Mouse (Mus musculus) liver, embryonic 12.5 days (tissue): ENCODE data around the gene 2810408A11Rik. TPM values are rescaled to one million over a fixed set of nuclear protein-coding genes. Genes with fewer than 3 reads are reported as not detected.

Source experiments
- ATAC-seq: fragments of 200-750 bp; cut with Nextera tagmentation; 2 replicates; pipeline ENCODE4 v1.8.0; 2017; ENCODE audit warnings: moderate number of reproducible peaks, mild to moderate bottlenecking, moderate library complexity
- H3K27ac ChIP-seq: fragments of 300-500 bp; sonication (generic); 2 replicates; pipeline ENCODE4 v1.5.1; 2016; ENCODE audit warnings: mild to moderate bottlenecking
- H3K27me3 ChIP-seq: fragments of 300-500 bp; sonication (generic); replicated peaks from 2 replicates; pipeline ENCODE4 v1.6.1; 2016; ENCODE audit warnings: mild to moderate bottlenecking, moderate library complexity
- H3K36me3 ChIP-seq: fragments of 300-500 bp; sonication (generic); 2 replicates; pipeline ENCODE4 v1.6.1; 2016; ENCODE audit warnings: mild to moderate bottlenecking, moderate library complexity
- H3K4me1 ChIP-seq: fragments of 300-500 bp; sonication (generic); 2 replicates; pipeline ENCODE4 v1.6.1; 2016
- H3K4me2 ChIP-seq: fragments of 300-500 bp; sonication (generic); 2 replicates; pipeline ENCODE4 v1.6.1; 2016; ENCODE audit warnings: mild to moderate bottlenecking, moderate library complexity
- H3K4me3 ChIP-seq: fragments of 300-500 bp; sonication (generic); 2 replicates; pipeline ENCODE4 v1.5.1; 2016; ENCODE audit warnings: mild to moderate bottlenecking, moderate library complexity
- H3K9ac ChIP-seq: fragments of 300-500 bp; sonication (generic); 2 replicates; pipeline ENCODE4 v1.6.1; 2016; ENCODE audit warnings: mild to moderate bottlenecking, moderate library complexity
- H3K9me3 ChIP-seq: fragments of 300-500 bp; sonication (generic); replicated peaks from 2 replicates; pipeline ENCODE4 v1.6.1; 2016; ENCODE audit warnings: mild to moderate bottlenecking, moderate library complexity
- WGBS: fragments of 180-500 bp; shearing (Covaris S2); methylation state at CpG from one replicate; pipeline ENCODE4 v1.1.7; 2016; ENCODE audit not compliant: insufficient replicate concordance; 5-methylcytosine and 5-hydroxymethylcytosine counted together
- polyA plus RNA-seq: library from polyadenylated mRNA; unstranded; fragments of >200 nt; fragmentation: Nextera tagmentation; extraction: Ambion mirVana; gene quantifications from 2 replicates; pipeline ENCODE4 v1.2.1, GENCODE M21; 2016

Gene 2810408A11Rik
- polyA plus RNA-seq, 1 experiment from 2014 or later = 2.3 TPM

DNA sequence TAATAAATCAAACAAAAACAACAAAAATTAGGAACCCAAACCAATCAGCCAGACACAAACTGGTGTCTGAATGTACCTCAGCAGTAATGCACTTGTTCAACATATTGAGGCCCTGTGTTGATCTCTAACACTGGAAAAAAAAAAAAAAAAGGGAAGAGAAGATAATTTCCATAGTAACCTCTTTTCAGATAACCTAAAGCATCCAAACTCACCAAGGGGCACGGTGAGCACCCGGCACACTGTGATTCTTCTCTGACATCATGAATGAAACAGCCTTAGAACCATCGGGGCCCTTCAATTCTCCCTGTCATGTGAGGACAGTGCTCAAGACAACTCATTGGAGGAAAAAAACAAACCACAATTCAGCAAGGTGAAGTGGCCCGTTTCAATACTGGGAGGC is 28.9 kb upstream of the 2810408A11Rik start:
- Histone ChIP-seq H3K9me3 (no peaks in the 10 kb centered on the region), H3K4me3 (no peak overlapping the region), H3K27ac (no peak overlapping the region), H3K27me3 (peaks cover 5% of the 10 kb centered on the region), H3K4me2 (no peak overlapping the region), H3K9ac (no peak overlapping the region), H3K36me3 (no peaks in the 10 kb centered on the region), H3K4me1 (peaks cover 16% of the 10 kb centered on the region)
- 32% methylated on average over 4 of the region's 4 CpGs for WGBS
- no peak for ATAC-seq

DNA sequence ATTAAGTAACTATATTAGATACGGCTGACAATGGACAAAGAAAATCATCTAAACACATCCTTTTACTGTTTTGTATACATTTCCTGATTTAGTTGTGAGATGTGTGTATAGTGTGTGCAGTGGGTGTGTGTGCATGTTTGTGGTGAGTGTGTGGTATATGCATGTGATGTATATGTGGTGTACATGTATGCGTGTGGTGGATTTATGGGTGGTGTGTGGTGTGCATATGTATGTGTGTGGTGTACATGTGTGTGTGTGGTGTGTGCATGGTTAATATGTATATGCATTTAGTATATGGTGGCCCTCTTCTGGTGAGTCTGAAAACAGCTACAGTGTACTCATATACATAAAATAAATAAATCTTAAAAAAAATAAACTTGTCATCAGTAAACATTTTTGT is 26.7 kb upstream of the 2810408A11Rik start:
- H3K36me3 ChIP-seq = no peaks in the 10 kb centered on the region
- no peak overlapping the region for H3K9ac ChIP-seq
- no peak overlapping the region for H3K27ac ChIP-seq
- peaks cover 27% of the 10 kb centered on the region for H3K4me1 ChIP-seq
- H3K27me3 ChIP-seq = no peaks in the 10 kb centered on the region
- no peak for ATAC-seq
- no peak overlapping the region for H3K4me3 ChIP-seq
- no peaks in the 10 kb centered on the region for H3K9me3 ChIP-seq
- H3K4me2 ChIP-seq = no peak overlapping the region
- 90% methylated on average over 2 of the region's 2 CpGs for WGBS

DNA sequence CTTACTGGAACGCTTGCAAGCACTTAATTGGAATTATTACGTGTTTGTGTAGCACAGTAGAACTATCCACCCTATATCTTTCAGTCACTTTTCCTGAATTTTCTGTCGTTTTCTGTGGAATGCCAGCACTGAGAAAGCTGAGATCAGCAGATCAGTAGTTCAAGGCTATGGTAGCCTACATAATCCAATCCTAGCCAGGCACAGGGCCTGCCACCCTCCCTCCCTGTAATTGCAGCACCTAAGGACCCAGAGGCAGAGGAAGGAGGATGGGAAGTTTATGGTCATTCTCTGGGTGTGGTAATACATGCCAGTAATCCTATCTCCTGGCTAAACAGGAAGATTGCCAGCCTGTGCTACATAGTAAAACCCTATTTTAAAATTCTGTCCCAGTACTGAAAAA is 22.0 kb upstream of the 2810408A11Rik start:
- Histone ChIP-seq H3K9ac (peak overlapping the region; percentile 79), H3K9me3 (no peaks in the 10 kb centered on the region), H3K4me2 (peak overlapping the region; percentile 78), H3K27ac (peak overlapping the region; percentile 99), H3K4me1 (peaks cover 44% of the 10 kb centered on the region), H3K36me3 (peaks cover 21% of the 10 kb centered on the region), H3K27me3 (no peaks in the 10 kb centered on the region), H3K4me3 (peak overlapping the region; percentile 86)
- ATAC-seq = no peak
- 65% methylated on average over 3 of the region's 3 CpGs for WGBS

DNA sequence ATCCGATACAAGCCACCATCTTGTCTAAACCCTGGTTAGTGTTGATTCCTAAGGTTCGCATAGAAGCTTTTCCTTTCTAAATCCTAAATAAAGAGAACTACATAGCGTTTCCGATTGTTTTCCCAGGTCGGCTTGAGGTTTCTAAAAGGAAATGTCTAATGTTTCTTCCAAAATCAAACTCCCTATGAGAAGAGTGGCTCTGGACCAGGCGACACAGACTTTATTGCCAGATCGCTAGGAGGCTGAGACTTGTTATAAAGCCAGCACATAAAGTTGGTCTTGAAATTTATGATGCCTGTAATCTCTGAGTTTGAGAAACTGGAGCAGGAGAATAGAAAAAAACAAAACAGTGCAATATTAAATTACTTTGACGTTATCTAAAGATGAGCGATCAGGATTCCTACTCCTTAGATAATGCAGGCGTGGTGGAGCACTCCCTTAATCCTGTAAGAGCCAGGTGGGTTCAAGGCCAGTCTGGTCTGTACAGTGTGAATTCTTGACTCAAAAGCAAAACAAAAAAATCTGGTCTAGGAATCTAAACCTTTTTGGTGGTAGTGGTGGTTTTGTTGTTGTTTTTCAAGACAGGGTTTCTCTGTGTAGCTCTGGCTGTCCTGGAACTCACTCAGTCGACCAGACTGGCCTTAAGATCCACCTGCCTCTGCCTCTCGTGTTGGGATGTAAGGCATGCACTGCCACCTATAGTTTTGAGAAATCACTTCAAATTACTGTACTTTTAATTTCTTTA is 21.4 kb upstream of the 2810408A11Rik start:
- Histone ChIP-seq H3K36me3 (peaks cover 27% of the 10 kb centered on the region), H3K9ac (peak overlapping the region; percentile 79), H3K27ac (peak overlapping the region; percentile 99), H3K9me3 (no peaks in the 10 kb centered on the region), H3K4me3 (peak overlapping the region; percentile 86), H3K4me1 (peaks cover 50% of the 10 kb centered on the region), H3K4me2 (peak overlapping the region; percentile 78), H3K27me3 (no peaks in the 10 kb centered on the region)
- WGBS = 1% methylated on average over 12 of the region's 12 CpGs
- ATAC-seq = no peak

DNA sequence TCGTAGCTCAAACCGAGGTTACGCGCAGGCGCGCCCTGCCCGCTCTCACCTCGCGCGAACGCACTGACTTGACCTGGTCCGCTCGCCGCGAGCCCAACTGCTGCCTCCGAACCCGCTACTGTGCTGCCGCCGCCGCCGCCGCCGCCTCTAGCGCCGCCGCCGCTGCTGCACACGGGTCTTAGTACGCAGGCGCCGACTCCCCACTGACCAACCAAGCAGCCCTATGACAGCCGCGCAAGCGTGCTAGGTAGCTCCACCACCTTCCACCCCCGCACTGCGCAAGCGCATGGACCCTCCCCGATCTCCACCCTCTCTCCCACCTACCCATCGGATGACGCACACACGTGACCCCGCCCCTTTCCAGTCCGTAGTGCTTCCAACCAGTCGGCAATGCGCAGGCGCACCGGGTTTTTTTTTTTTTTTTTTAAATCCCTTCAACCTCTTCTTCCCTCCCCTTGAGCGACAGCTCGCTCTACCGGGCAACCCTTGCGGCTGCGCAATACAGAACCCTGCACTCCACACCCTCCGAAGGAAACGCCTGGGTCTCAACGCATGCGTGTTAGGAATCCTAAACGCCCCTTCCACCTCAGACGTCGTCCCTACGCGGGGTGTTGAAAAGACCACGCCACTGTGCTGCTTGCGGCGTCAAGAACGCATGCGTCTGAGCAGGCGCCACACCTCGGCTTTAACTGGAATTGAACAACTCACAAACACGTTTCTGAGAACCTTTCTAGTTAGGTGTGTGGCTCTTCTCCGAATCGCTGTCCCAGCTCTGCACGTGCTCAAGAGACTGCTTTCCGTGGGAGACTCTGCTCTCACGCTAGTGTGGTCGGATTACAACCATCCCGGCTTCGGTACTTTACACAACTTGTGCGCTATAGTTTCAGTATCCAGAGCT is 20.6 kb upstream of the 2810408A11Rik start, which contains the start of gene Eif5a:
Gene Eif5a (minus strand): TSS at position 845 of the 898 bp plus-strand sequence.
- peak; percentile 91 for ATAC-seq
- Histone ChIP-seq H3K9ac (peak within 1 kb of the TSS; percentile 100), H3K27ac (peak within 1 kb of the TSS; percentile 99), H3K4me2 (peak within 1 kb of the TSS; percentile 92), H3K9me3 (no peaks in the 10 kb centered on the region), H3K4me1 (peaks cover 58% of the 10 kb centered on the region), H3K36me3 (peaks cover 36% of the 10 kb centered on the region), H3K4me3 (peak within 1 kb of the TSS; percentile 86), H3K27me3 (no peaks in the 10 kb centered on the region)
- WGBS = under 1% methylated on average over 78 of the region's 78 CpGs

DNA sequence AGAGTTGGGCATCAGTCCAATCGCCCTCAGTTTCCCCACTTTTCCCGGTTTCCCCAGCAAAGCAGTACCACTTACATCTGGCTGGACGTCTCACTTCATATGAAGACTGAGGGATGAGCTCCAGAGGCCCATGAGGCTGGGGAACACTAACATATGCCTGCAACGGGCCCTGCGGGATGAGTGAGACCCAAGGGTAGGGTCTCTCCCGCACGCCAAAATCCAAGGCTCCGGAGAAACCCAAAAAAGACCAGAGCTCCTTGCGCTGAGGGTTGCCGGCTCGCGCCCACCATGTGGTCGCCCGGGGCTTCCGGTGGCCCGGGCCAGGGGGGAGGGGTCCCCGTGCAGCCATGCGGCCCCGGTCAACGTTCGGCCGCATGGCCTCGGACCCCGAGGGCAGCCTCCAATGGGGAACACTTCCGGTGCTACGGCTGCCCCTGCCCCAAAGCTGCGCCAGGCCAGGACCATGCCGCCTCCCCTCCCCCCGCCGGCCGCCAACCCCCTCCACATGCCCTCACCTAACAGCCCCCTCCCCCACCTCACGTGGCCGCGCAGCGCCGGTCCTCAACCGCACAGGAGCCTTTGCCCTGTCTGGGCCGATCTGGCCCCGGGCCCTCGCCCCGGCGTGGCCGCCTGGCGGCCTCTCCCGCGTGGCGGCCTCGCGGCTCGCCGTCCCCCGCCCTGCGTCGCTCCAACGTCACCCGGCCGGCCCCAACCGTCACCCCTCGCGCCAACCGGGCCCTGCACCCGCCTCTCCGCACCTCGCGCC is 19.7 kb upstream of the 2810408A11Rik start:
- 0 out of 2 replicates have a peak, but pooled peaks have one; percentile 1 for ATAC-seq
- peak overlapping the region; percentile 99 for H3K27ac ChIP-seq
- WGBS = under 1% methylated on average over 46 of the region's 65 CpGs
- H3K9me3 ChIP-seq = no peaks in the 10 kb centered on the region
- peak overlapping the region; percentile 100 for H3K9ac ChIP-seq
- peaks cover 45% of the 10 kb centered on the region for H3K36me3 ChIP-seq
- peak overlapping the region; percentile 86 for H3K4me3 ChIP-seq
- peak overlapping the region; percentile 92 for H3K4me2 ChIP-seq
- peaks cover 68% of the 10 kb centered on the region for H3K4me1 ChIP-seq
- H3K27me3 ChIP-seq = no peaks in the 10 kb centered on the region

DNA sequence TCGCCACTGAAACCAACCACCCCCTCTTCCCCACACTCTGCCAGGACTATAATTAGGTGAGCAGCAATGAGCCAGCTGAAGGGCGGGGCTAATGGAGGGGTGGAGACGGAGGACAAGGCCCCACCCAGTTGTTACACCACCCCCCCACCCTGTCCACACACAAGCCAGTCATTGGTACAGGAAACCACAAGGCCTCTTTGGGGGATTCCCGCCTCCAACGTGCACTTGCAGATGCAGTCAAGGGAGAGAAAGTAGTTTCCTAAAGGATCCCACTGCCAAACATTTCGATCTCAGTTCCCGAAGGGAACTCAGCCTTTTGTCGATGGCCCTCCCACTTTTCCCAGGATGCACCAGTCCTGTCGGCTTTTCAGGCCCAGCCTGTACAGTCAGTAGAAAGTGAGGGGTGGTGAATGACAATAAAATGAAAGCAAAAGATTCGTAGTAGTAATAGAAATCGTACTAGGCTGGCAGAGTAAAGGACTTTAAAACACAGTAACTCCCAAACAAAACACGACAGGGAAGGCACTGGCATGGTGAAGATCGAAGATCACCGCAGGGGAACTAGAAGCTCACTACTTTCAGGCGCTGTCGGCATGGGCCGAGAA is 19.0 kb upstream of the 2810408A11Rik start:
- peaks cover 74% of the 10 kb centered on the region for H3K4me1 ChIP-seq
- H3K4me2 ChIP-seq = peak overlapping the region; percentile 92
- H3K27ac ChIP-seq = peak overlapping the region; percentile 99
- no peaks in the 10 kb centered on the region for H3K9me3 ChIP-seq
- H3K36me3 ChIP-seq = peaks cover 52% of the 10 kb centered on the region
- H3K27me3 ChIP-seq = no peaks in the 10 kb centered on the region
- H3K9ac ChIP-seq = peak overlapping the region; percentile 100
- WGBS = under 1% methylated on average over 17 of the region's 17 CpGs
- ATAC-seq = peak; percentile 58
- H3K4me3 ChIP-seq = peak overlapping the region; percentile 86

DNA sequence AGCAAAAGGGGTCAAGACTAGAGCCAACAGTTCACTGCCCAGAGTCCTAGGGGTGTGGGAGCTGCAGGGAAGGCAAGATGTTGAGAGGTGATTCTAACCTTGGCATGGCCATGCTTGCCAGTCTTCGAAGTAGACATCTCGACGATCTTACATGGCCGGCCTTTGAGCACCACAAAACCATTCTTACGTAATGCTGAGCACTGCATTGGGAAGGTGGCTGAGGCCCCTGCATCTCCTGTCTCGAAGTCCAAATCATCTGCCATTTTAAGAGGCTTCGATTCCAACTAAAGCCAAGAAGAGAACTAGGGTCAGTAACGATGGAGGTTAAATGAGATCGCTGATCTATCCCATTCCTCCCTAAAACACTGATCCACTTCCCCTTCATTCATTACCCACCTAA is 18.3 kb upstream of the 2810408A11Rik start:
- H3K4me3 ChIP-seq = peak overlapping the region; percentile 86
- no peak for ATAC-seq

DNA sequence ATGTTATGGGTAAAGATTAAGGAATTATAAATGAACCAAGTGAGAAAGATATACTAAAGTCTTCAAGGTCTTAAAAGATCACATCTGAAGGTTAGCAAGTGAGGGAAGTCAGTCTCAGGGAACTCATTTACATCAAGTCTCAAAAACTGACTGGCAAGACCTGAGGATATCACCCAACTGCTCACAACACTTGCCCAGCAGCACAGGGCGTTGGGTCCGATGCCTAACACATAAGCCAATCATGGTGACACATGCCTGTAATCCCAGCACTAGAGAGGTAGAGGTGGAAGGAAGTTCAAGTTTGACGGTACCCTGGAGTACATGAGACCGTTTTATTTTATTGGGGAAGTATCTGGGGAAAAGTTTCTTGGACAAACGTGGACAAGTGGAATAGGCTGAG is 17.3 kb upstream of the 2810408A11Rik start:
- Histone ChIP-seq H3K9ac (peak overlapping the region; percentile 100), H3K36me3 (peaks cover 59% of the 10 kb centered on the region), H3K27ac (peak overlapping the region; percentile 99), H3K27me3 (no peaks in the 10 kb centered on the region), H3K4me3 (peak overlapping the region; percentile 86), H3K4me1 (peaks cover 67% of the 10 kb centered on the region), H3K9me3 (no peaks in the 10 kb centered on the region), H3K4me2 (peak overlapping the region; percentile 92)
- 68% methylated on average over 5 of the region's 5 CpGs for WGBS
- no peak for ATAC-seq

More for the DNA sequence above, 18.3 kb upstream of the 2810408A11Rik start:
- peaks cover 71% of the 10 kb centered on the region for H3K4me1 ChIP-seq
- peaks cover 56% of the 10 kb centered on the region for H3K36me3 ChIP-seq
- H3K9me3 ChIP-seq = no peaks in the 10 kb centered on the region
- H3K9ac ChIP-seq = peak overlapping the region; percentile 100
- 51% methylated on average over 9 of the region's 9 CpGs for WGBS
- no peaks in the 10 kb centered on the region for H3K27me3 ChIP-seq
- H3K4me2 ChIP-seq = peak overlapping the region; percentile 92
- H3K27ac ChIP-seq = peak overlapping the region; percentile 99

DNA sequence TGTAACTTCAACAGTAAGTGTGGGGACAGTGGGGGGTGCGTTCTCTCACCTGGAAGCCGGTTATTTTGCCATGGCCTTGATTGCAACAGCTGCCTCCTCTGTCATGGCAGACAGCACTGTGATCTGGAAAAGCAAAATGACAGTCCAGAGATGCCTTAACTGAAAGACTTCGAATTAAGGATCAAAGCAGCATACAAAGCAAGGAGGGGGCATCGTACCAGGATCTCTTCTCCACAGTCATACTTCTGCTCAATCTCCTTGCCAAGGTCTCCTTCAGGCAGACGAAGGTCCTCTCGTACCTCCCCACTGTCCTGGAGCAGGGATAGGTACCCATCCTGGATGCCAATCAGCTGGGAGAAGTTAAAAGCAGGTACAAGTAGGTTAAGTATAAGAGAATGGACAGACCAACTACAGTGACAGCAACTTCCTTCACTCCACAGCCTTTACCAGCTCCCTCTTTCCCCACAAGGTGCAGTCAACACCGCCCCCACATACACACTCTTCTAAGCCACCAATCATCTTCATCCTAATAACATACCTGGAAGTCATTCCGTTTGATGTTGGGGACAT is 16.7 kb upstream of the 2810408A11Rik start:
- Histone ChIP-seq H3K27ac (peak overlapping the region; percentile 99), H3K4me3 (peak overlapping the region; percentile 86), H3K9me3 (no peaks in the 10 kb centered on the region), H3K4me1 (peaks cover 67% of the 10 kb centered on the region), H3K4me2 (peak overlapping the region; percentile 92), H3K36me3 (peaks cover 66% of the 10 kb centered on the region), H3K9ac (peak overlapping the region; percentile 100), H3K27me3 (no peaks in the 10 kb centered on the region)
- 66% methylated on average over 8 of the region's 8 CpGs for WGBS
- no peak for ATAC-seq
